Mouse (Mus musculus): ENCODE results near the gene Glod4. TPM values are rescaled to one million over a fixed set of nuclear protein-coding genes. Genes with fewer than 3 reads are reported as not detected.
A peak's percentile ranks its signal among the peaks of the same experiment; 100 is the strongest.

Gene Glod4
- polyA plus RNA-seq, 1 experiment from 2014 or later = 111 TPM

DNA sequence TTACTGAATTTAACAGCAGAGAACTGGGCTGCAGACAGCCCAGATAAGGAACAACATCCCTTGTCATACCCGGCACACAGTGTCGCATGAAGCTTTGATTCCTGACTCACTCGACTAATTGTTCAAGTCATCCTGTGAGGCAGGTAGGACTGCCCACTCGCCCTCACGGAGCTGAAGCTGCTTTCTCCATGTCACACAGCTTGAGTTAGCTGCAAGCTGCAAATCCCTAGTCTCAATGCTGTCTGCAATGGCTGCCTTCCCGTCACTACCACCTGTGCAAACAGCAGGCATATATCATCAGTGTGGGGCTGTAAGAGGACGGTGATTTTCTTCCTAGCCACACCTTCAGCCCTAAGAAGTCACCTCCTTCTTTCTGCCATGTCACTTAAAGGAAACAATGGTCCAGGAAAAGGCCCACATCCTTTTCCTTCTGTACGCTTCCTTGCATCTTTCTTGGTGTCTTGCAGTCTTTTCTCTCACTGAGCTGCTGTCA is 46.5 kb downstream of the Glod4 start:
- no peak overlapping the region for H3K4me3 ChIP-seq
- H3K27ac ChIP-seq (ENCODE audit: poor library complexity, severe bottlenecking) = no peak overlapping the region; the same call in 1 of the 2 replicates
- no peak for ATAC-seq (ENCODE audit: insufficient number of reproducible peaks, low FRiP score)
- no peaks in the 10 kb centered on the region for H3K27me3 ChIP-seq (replicated peaks)
- 43% methylated on average over 8 of the region's 8 CpGs for WGBS
- H3K9me3 ChIP-seq (replicated peaks) = no peaks in the 10 kb centered on the region
- peaks cover 17% of the 10 kb centered on the region for H3K4me1 ChIP-seq (replicated peaks)
- 0 out of 2 replicates have a peak overlapping the region, but pooled peaks have one; percentile 18 for H3K4me2 ChIP-seq
- H3K9ac ChIP-seq = no peak overlapping the region
- no peaks in the 10 kb centered on the region for H3K36me3 ChIP-seq

DNA sequence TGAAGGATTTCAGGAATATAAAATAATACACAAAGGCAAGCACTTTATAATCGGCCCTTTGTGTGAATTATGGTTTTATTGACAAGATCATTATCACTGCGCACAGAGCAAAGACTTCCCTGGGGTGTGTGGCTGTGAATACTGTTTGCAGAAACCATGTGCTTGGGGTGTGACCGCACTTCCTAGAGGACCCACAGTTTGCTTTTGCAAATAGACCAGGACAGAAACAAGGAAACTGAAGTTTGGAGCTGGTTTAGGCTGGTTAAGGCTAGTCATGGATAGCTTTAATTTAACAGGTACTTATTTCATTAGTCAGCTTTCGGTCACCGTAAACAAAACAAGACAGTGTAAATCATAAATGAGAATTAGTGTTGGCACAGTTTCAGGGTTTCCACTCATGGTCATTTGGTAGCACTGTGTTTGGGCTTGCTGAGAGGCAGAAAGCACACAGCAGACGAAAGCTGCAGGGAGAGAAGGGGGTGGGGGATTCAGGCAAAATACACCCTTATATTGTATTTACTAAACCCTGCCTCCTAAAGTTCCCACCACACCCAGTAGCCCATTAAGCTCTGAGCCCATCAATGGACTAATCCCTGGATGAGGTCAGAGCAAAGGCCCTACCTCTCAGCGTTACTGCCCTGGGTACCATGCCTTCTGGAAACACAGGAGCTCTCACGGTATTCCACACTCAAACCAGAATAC is 47.1 kb downstream of the Glod4 start:
- H3K4me3 ChIP-seq = no peak overlapping the region
- no peaks in the 10 kb centered on the region for H3K27me3 ChIP-seq (replicated peaks)
- 66% methylated on average over 8 of the region's 8 CpGs for WGBS
- no peak for ATAC-seq (ENCODE audit: insufficient number of reproducible peaks, low FRiP score)
- no peaks in the 10 kb centered on the region for H3K9me3 ChIP-seq (replicated peaks)
- 0 out of 2 replicates have a peak overlapping the region, but pooled peaks have one; percentile 18 for H3K4me2 ChIP-seq
- no peak overlapping the region for H3K27ac ChIP-seq (ENCODE audit: poor library complexity, severe bottlenecking)
- H3K9ac ChIP-seq = no peak overlapping the region
- peaks cover 15% of the 10 kb centered on the region for H3K4me1 ChIP-seq (replicated peaks)
- no peaks in the 10 kb centered on the region for H3K36me3 ChIP-seq

DNA sequence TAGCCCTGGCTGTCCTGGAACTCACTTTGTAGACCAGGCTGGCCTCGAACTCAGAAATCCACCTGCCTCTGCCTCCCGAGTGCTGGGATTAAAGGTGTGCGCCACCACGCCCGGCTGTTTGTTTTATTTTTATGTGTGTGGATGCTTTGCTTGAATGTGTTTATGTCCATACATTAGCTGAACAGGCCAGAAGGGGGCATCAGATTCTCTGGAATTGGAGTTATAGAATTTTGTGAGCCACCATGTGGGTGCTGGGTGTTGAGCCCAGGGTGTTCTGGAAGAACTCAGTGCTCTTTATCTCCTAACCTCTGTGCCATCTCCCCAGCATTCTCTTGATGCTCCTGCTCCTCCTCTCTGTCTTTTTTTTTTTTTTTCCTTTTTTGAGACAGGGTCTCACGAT is 56.6 kb downstream of the Glod4 start:
- H3K27ac ChIP-seq (ENCODE audit: poor library complexity, severe bottlenecking) = no peak overlapping the region
- WGBS = 86% methylated on average over 6 of the region's 6 CpGs
- H3K9me3 ChIP-seq (replicated peaks) = no peaks in the 10 kb centered on the region
- H3K4me3 ChIP-seq = no peak overlapping the region
- no peaks in the 10 kb centered on the region for H3K4me1 ChIP-seq (replicated peaks)
- no peaks in the 10 kb centered on the region for H3K36me3 ChIP-seq
- no peak overlapping the region for H3K9ac ChIP-seq
- ATAC-seq (ENCODE audit: insufficient number of reproducible peaks, low FRiP score) = no peak
- H3K4me2 ChIP-seq = no peak overlapping the region
- no peaks in the 10 kb centered on the region for H3K27me3 ChIP-seq (replicated peaks)

DNA sequence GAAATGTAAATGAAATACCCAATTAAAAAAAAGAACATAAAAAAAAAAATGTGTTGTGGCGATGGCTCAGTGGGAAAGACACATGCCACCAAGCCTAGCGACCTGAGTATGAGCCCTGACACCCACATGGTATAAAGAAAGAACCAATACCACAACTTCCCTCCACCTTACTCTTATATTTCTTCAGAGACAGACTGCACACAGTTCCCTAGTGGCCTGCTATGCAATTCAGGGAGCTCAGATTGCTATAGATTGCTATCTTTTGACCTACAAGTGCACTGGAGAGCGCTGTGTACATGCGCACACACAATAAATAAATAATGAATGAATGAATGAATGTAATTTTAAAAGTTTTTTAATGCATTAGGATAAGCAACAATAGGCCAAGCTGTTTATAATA is 59.8 kb downstream of the Glod4 start:
- 88% methylated on average over 4 of the region's 4 CpGs for WGBS
- peaks cover 6% of the 10 kb centered on the region for H3K4me1 ChIP-seq (replicated peaks)
- H3K9ac ChIP-seq = no peak overlapping the region
- no peak overlapping the region for H3K4me3 ChIP-seq
- no peaks in the 10 kb centered on the region for H3K27me3 ChIP-seq (replicated peaks)
- H3K9me3 ChIP-seq (replicated peaks) = no peaks in the 10 kb centered on the region
- no peak for ATAC-seq (ENCODE audit: insufficient number of reproducible peaks, low FRiP score)
- H3K27ac ChIP-seq (ENCODE audit: poor library complexity, severe bottlenecking) = no peak overlapping the region
- no peaks in the 10 kb centered on the region for H3K36me3 ChIP-seq
- no peak overlapping the region for H3K4me2 ChIP-seq

DNA sequence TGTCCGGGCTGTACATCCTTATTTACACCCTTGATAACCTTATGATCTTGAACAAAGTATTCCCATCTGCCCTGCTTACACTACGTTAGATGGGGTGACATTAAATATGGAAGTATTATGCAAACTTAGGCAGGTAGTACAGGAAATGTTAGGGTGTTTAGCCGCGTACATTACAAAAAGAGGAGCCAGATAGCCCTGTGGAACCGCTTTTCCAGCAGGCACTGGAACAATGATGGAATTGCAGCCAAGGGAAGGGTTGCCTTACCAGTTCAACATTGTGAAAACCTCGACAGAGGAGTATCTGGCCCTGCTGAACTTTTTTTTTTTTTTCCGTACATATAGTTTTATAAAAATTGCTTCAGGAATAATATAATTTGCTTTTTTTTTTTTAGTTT is 63.4 kb downstream of the Glod4 start:
- 13% methylated on average over 7 of the region's 7 CpGs for WGBS
- Histone ChIP-seq H3K4me1 (replicated peaks) (peaks cover 11% of the 10 kb centered on the region), H3K9me3 (replicated peaks) (no peaks in the 10 kb centered on the region), H3K4me2 (peak overlapping the region; percentile 95), H3K36me3 (0 out of 2 replicates have a peak, but pooled peaks cover 7% of the 10 kb centered on the region), H3K9ac (peak overlapping the region; percentile 80), H3K4me3 (peak overlapping the region; percentile 75), H3K27ac (ENCODE audit: poor library complexity, severe bottlenecking) (no peak overlapping the region), H3K27me3 (replicated peaks) (no peaks in the 10 kb centered on the region)
- ATAC-seq (ENCODE audit: insufficient number of reproducible peaks, low FRiP score) = no peak

DNA sequence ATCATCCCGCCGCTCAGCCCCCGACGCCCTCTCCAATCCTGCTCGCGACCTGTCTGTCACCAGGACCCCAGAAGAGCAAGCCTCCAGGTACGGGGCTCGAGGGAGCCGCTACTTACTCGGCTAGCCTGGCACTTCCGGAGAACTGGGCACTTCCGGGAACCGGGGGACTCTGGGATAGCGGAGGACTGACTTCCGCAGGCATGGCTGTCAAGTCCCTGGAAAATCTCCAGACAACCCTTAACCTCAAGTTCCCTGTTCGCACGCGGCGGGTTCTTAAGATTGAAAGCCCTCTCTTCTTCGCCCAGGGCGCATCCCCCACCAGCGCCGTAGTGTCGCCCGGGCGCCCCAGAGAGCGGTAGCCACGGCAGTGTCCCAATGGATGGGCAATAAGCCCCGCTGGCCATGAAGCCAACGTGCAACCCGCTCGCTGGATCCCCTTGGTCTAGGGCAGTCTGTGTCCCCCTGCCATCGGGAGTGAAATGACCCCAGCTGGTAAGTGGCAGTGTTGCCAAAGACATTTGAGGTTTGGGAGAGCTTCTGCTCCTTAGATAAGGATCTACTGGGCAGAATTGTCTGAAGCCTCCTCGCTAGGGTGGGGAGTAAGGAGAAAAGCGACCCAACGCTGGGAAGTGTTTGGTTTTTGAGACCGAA is 63.9 kb downstream of the Glod4 start, which contains the start of the genes Vps53 and Fam57a:
Gene Vps53 (minus strand): TSS at position 153 of the 651 bp plus-strand sequence.
Gene Fam57a (plus strand): TSS at position 177 of the 651 bp plus-strand sequence.
- H3K9ac ChIP-seq = peak within 1 kb of the TSS; percentile 80
- peak; percentile 86 for ATAC-seq (ENCODE audit: insufficient number of reproducible peaks, low FRiP score)
- H3K4me2 ChIP-seq = peak within 1 kb of the TSS; percentile 95
- WGBS = under 1% methylated on average over 37 of the region's 37 CpGs
- H3K27ac ChIP-seq (ENCODE audit: poor library complexity, severe bottlenecking) = peak within 1 kb of the TSS; percentile 36; the same call in 1 of the 2 replicates
- H3K9me3 ChIP-seq (replicated peaks) = no peaks in the 10 kb centered on the region
- H3K4me1 ChIP-seq (replicated peaks) = peaks cover 11% of the 10 kb centered on the region
- H3K36me3 ChIP-seq = 0 out of 2 replicates have a peak, but pooled peaks cover 7% of the 10 kb centered on the region
- no peaks in the 10 kb centered on the region for H3K27me3 ChIP-seq (replicated peaks)
- peak within 1 kb of the TSS; percentile 75 for H3K4me3 ChIP-seq

DNA sequence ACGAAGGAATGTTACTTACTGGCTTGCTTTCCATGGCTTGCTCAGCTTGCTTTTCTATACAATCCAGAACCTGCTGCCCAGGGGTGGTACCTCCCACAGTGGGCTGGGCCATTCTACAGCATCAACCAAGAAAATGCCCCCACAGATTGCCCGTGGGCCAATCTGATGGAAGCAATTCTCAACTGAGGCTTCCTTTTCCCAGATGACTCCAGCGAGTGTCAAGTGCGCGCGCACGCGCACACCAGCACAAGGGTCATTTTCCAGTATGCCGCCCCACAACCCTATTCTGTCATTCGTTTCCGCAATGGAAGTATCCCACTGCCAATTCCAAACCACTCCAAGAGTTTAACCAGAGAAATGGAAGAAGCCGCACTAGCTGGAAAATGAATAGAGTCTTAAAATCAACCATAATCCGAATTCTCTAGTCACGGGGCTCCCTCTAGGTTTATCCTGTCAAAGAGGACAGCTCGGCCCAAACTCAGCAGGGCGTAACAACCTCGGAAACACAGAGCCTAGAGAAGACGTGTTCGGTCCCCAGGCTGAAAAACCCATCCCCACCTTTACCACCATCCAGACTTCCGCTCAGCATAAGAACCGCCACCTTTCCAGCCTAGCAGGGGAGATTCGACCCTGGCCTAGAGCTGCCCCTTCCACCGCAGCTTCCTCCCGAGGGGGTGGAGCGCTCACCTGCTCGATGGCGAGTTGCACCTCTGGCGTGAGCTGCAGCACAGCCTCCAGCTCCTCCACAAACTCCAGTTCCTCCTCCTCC is 64.6 kb downstream of the Glod4 start:
- H3K36me3 ChIP-seq = peaks cover 9% of the 10 kb centered on the region
- WGBS = 2% methylated on average over 28 of the region's 28 CpGs
- H3K4me2 ChIP-seq = peak overlapping the region; percentile 95
- H3K9ac ChIP-seq = peak overlapping the region; percentile 80
- H3K27me3 ChIP-seq (replicated peaks) = no peaks in the 10 kb centered on the region
- peak overlapping the region; percentile 36; the same call in 1 of the 2 replicates for H3K27ac ChIP-seq (ENCODE audit: poor library complexity, severe bottlenecking)
- H3K4me3 ChIP-seq = peak overlapping the region; percentile 75
- H3K4me1 ChIP-seq (replicated peaks) = peaks cover 11% of the 10 kb centered on the region
- no peaks in the 10 kb centered on the region for H3K9me3 ChIP-seq (replicated peaks)
- peak; percentile 77 for ATAC-seq (ENCODE audit: insufficient number of reproducible peaks, low FRiP score)

DNA sequence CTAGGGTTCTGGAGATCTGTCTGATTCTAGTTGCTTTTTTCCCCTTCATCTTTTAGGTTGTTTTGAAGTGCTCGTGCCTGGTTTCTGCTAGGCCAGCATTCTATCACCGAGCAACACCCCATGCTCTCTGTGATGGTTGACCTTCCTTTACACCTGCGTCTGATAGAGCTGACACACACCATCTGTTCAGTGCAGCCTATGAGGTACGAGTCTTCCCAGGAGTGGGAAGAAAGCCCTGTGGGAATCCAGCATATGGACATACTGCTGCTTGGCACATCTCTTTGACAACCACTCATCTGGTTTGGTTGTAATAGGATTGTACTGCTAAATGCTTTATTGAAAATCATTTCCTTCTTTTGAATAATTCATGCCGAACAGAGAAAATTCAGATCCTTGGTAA is 73.3 kb downstream of the Glod4 start:
- Histone ChIP-seq H3K27ac (ENCODE audit: poor library complexity, severe bottlenecking) (no peak overlapping the region), H3K9ac (no peak overlapping the region), H3K36me3 (peaks cover 21% of the 10 kb centered on the region), H3K27me3 (replicated peaks) (no peaks in the 10 kb centered on the region), H3K4me2 (no peak overlapping the region), H3K4me3 (no peak overlapping the region), H3K9me3 (replicated peaks) (no peaks in the 10 kb centered on the region), H3K4me1 (replicated peaks) (no peaks in the 10 kb centered on the region)
- WGBS = 72% methylated on average over 5 of the region's 5 CpGs
- no peak for ATAC-seq (ENCODE audit: insufficient number of reproducible peaks, low FRiP score)

DNA sequence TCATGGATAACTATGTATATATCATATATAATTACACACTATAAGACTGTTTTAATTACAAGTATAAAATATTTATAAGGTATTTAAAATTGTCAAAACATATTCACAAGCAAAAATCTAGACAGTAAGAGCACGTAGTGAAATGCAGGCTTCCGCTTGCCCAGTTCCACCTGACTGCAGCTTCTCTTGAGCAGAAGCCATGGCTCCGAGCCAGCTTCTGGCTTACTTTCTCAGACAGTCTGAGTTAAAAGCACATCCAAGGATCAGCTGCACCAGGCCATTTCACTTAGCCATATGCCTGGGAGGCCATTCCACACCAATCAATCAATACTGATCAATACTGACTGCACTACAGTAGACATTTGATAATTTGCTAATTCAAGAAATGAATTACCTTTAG is 74.5 kb downstream of the Glod4 start:
- Histone ChIP-seq H3K27me3 (replicated peaks) (no peaks in the 10 kb centered on the region), H3K4me2 (no peak overlapping the region), H3K36me3 (peaks cover 25% of the 10 kb centered on the region), H3K9ac (no peak overlapping the region), H3K4me3 (no peak overlapping the region), H3K9me3 (replicated peaks) (no peaks in the 10 kb centered on the region), H3K4me1 (replicated peaks) (no peaks in the 10 kb centered on the region), H3K27ac (ENCODE audit: poor library complexity, severe bottlenecking) (no peak overlapping the region)
- 83% methylated on average over 3 of the region's 3 CpGs for WGBS
- no peak for ATAC-seq (ENCODE audit: insufficient number of reproducible peaks, low FRiP score)

DNA sequence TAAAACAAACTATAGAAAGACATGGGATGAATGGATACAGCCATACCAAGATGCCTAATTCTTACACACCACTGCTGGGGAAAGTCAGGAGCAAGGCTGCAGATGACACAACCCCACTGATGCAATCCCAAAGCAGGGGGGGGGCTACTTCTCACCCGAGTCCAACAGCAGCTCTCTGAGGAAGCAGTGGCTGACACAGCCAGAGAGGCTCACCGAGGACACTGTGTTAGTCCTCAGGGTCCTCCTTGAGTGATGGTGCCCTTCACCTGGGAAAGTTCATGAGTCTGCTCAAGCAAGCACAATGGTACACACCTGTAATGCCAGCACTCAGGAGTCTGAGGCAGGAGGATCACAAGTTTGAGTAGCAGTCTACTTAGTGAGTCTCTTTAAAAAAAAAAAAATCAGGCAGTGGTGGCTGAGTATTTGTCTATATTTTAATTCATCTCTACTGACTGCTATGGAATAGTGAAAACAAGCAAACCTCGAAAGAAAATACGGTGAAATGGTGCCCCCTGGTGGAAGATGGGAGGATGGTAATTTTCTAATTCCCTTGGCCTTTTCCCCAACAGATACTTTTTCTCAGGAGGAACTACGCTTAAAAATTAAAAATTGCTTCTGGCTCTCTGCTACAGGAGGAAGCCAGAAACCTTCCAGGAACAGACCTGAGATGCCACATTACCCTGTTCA is 76.3 kb downstream of the Glod4 start:
- peaks cover 26% of the 10 kb centered on the region for H3K36me3 ChIP-seq
- H3K27ac ChIP-seq (ENCODE audit: poor library complexity, severe bottlenecking) = no peak overlapping the region
- 29% methylated on average over 5 of the region's 5 CpGs for WGBS
- no peak for ATAC-seq (ENCODE audit: insufficient number of reproducible peaks, low FRiP score)
- no peak overlapping the region for H3K4me3 ChIP-seq
- no peaks in the 10 kb centered on the region for H3K4me1 ChIP-seq (replicated peaks)
- no peaks in the 10 kb centered on the region for H3K9me3 ChIP-seq (replicated peaks)
- no peaks in the 10 kb centered on the region for H3K27me3 ChIP-seq (replicated peaks)
- H3K4me2 ChIP-seq = no peak overlapping the region
- H3K9ac ChIP-seq = no peak overlapping the region
